In genomic region chr12:84851403-84852040, GRCm38 (mm10) we compare ENCODE assay signal across 13 mouse cellular contexts. TPM values are rescaled to one million over a fixed set of nuclear protein-coding genes. Genes with fewer than 3 reads are reported as not detected.
DNase-seq lines count a peak whose midpoint lies in the region; ATAC-seq and TF ChIP-seq lines count a peak whose summit lies in the region.
"Had no signal": no experiment of that assay in that cellular context is flagged by ENCODE, and none has a peak within 500 bp of the region (broad histone marks: within the 10 kb centered on the region; RNA-seq: fewer than 3 reads in every experiment).

No protein-coding gene starts in this region.

- WGBS in kidney, embryonic 14.5 days, result 43% methylated on average over 11 of the region's 11 CpGs
- 39% methylated on average over 11 of the region's 11 CpGs for WGBS in lung, postnatal 0 days

- TF ChIP-seq EP300 in lung, postnatal 0 days (IDR thresholded peaks at IDR 0.05), result no peak

- no peak for TF ChIP-seq CTCF in lung, postnatal 0 days (IDR thresholded peaks at IDR 0.05)

- no peak overlapping the region for H3K4me3 ChIP-seq in kidney, embryonic 14.5 days (ENCODE audit: low read length)
- H3K4me3 ChIP-seq in lung, postnatal 0 days (ENCODE audit: low read depth, low read length), result no peak overlapping the region
- H3K4me3 ChIP-seq: hindbrain, embryonic 15.5 days; layer of hippocampus, adult 2 months; neural tube, embryonic 12.5 days had no signal

- DNase-seq in kidney, postnatal 10 days, result peak; percentile 38
- peak; percentile 57 for DNase-seq in heart, adult 8-10 months (ENCODE audit: low spot score)
- DNase-seq in lung, postnatal 0 days (ENCODE audit: low spot score), result peak; percentile 76
- DNase-seq in ovary, postnatal 10 days (ENCODE audit: low spot score), result no peak
- DNase-seq in frontal cortex, postnatal 25 days (ENCODE audit: low spot score in 2 of 2), result no peak
- DNase-seq: cerebellum, postnatal 25 days; thymus, postnatal 25 days had no signal

- H3K4me2 ChIP-seq in kidney, embryonic 14.5 days (replicated peaks; ENCODE audit: low read depth, low read length), result no peak overlapping the region
- no peak overlapping the region for H3K4me2 ChIP-seq in lung, postnatal 0 days (replicated peaks; ENCODE audit: low read depth, low read length)
- H3K4me2 ChIP-seq: hindbrain, embryonic 15.5 days; midbrain, embryonic 11.5 days; neural tube, embryonic 12.5 days had no signal

- H3K27me3 ChIP-seq in kidney, embryonic 14.5 days (ENCODE audit: control insufficient read depth, insufficient read depth, low read length), result peaks cover 3% of the 10 kb centered on the region; the same call in 1 of the 2 replicates
- H3K27me3 ChIP-seq in lung, postnatal 0 days (replicated peaks; ENCODE audit: insufficient read depth, low read length), result no peaks in the 10 kb centered on the region
- H3K27me3 ChIP-seq: hindbrain, embryonic 15.5 days; neural tube, embryonic 12.5 days had no signal

- no peak overlapping the region for H3K9ac ChIP-seq in kidney, embryonic 14.5 days (ENCODE audit: low read depth, low read length)
- no peak overlapping the region for H3K9ac ChIP-seq in lung, postnatal 0 days (replicated peaks; ENCODE audit: low read depth)
- H3K9ac ChIP-seq: hindbrain, embryonic 15.5 days; neural tube, embryonic 12.5 days had no signal

- no peak overlapping the region for H3K27ac ChIP-seq in kidney, embryonic 14.5 days (ENCODE audit: low read depth, low read length)
- 0 out of 2 replicates have a peak overlapping the region, but pooled peaks have one; percentile 29 for H3K27ac ChIP-seq in lung, postnatal 0 days (ENCODE audit: low read length)
- H3K27ac ChIP-seq: hindbrain, embryonic 15.5 days; layer of hippocampus, adult 2 months; neural tube, embryonic 12.5 days had no signal

- ATAC-seq in kidney, embryonic 14.5 days (ENCODE audit: low FRiP score, low TSS enrichment), result no peak
- ATAC-seq in activated CD4-positive, CD25-positive, alpha-beta regulatory T cell, adult 4 months, result peak; percentile 52
- ATAC-seq in lung, postnatal 0 days, result peak; percentile 69

- peaks cover 25% of the 10 kb centered on the region for H3K4me1 ChIP-seq in kidney, embryonic 14.5 days (ENCODE audit: control insufficient read depth, insufficient read depth, low read length)
- no peaks in the 10 kb centered on the region; the same call in 1 of the 2 replicates for H3K4me1 ChIP-seq in lung, postnatal 0 days (ENCODE audit: insufficient read depth, low read depth, low read length)
- H3K4me1 ChIP-seq: hindbrain, embryonic 15.5 days had no signal

- H3K36me3 ChIP-seq in kidney, embryonic 14.5 days (ENCODE audit: control insufficient read depth, insufficient read depth, low read length), result no peaks in the 10 kb centered on the region
- no peaks in the 10 kb centered on the region for H3K36me3 ChIP-seq in lung, postnatal 0 days (ENCODE audit: insufficient read depth, low read length)
- H3K36me3 ChIP-seq: hindbrain, embryonic 15.5 days; neural tube, embryonic 12.5 days had no signal

- no peaks in the 10 kb centered on the region for H3K9me3 ChIP-seq in kidney, embryonic 14.5 days (ENCODE audit: control insufficient read depth, low read length)
- no peaks in the 10 kb centered on the region for H3K9me3 ChIP-seq in lung, postnatal 0 days (ENCODE audit: low read length)
- H3K9me3 ChIP-seq: hindbrain, embryonic 15.5 days; neural tube, embryonic 12.5 days had no signal

RNA-seq across cellular contexts. Expression of gene Ltbp2, which starts 24.8 kb away (rescaled TPM):
- polyA plus RNA-seq in kidney, embryonic 14.5 days (2014; fragmentation: Nextera tagmentation; extraction: Ambion mirVana), result 0.08 TPM in 1 of 2 replicates, not detected in the other
- polyA plus RNA-seq in activated CD4-positive, CD25-positive, alpha-beta regulatory T cell, adult 4 months (2017; shearing (Covaris generic)), result not detected
- total RNA-seq in heart, adult 8-10 months (2022), result 1 to 10 TPM in 3 of 4 experiments, under 1 TPM in 1; 0.88 to 1.1 (median 1.1) TPM
- 22.4 and 25.7 TPM in 2 replicates for polyA plus RNA-seq in lung, postnatal 0 days (2015; fragmentation: Nextera tagmentation; extraction: Ambion mirVana)

Comparison
In these comparisons a context has a peak if more than half of its experiments do, and no peak if none do; other contexts are left out.
1. DNase-seq: peak in kidney, postnatal 10 days (single experiment), heart, adult 8-10 months (single experiment) and lung, postnatal 0 days (single experiment); none in ovary, postnatal 10 days (single experiment) and frontal cortex, postnatal 25 days (0 of 2).
2. RNA of gene Ltbp2, which starts 24.8 kb away (polyA plus RNA-seq): 22.4 to 25.7 TPM in lung, postnatal 0 days; 0.08 TPM in kidney, embryonic 14.5 days and not detected in activated CD4-positive, CD25-positive, alpha-beta regulatory T cell, adult 4 months; every median in the first group is over 10 times any median in the second.